Mouse (Mus musculus): ENCODE measurements around the gene Git1. TPM values are rescaled to one million over a fixed set of nuclear protein-coding genes. Genes with fewer than 3 reads are reported as not detected.

The Git1 gene
- polyA plus RNA-seq, 1 experiment = 99.0 TPM

DNA sequence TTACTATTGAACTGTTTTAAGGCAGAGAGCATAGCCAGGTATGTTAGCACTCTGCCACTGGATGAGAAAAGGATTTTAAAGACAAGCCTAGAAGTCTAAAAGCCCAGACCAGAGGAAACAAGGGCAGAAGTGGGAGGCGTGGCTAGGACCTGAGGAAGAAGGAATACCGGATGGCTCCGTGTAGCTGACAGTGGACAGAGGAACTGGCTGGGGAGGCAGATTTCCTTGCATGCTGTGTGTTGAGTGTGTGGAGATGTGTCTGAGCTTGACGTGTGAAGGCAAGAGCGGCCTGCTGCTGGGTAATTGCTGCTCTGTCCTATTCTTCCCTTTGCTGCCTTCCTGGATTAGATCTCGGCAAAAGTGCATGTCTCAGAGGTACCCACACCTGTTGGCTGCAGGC lies 9.1 kb downstream of the Git1 start:
- TF ChIP-seq CTCF (IDR thresholded peaks at IDR 0.05; ENCODE audit: borderline replicate concordance, control insufficient read depth, extremely low read depth, insufficient read depth, low read length, poor library complexity) = no peak
- TF ChIP-seq POLR2A (IDR thresholded peaks at IDR 0.05; ENCODE audit: control insufficient read depth, extremely low read depth, insufficient read depth, low read length, poor library complexity) = no peak
- Histone ChIP-seq H3K36me3 (ENCODE audit: control insufficient read depth, insufficient read depth, low read length) (peaks cover 28% of the 10 kb centered on the region), H3K27ac (ENCODE audit: control insufficient read depth, insufficient read depth, low read length) (no peak overlapping the region), H3K4me1 (replicated peaks; ENCODE audit: control insufficient read depth, insufficient read depth, low read length) (no peaks in the 10 kb centered on the region; the same call in none of the 2 replicates), H3K27me3 (ENCODE audit: control insufficient read depth, insufficient read depth, low read length) (no peaks in the 10 kb centered on the region), H3K4me3 (ENCODE audit: control insufficient read depth, insufficient read depth, low read length) (no peak overlapping the region)
- WGBS = 95% methylated on average over 6 of the region's 6 CpGs
- DNase-seq = no peak

DNA sequence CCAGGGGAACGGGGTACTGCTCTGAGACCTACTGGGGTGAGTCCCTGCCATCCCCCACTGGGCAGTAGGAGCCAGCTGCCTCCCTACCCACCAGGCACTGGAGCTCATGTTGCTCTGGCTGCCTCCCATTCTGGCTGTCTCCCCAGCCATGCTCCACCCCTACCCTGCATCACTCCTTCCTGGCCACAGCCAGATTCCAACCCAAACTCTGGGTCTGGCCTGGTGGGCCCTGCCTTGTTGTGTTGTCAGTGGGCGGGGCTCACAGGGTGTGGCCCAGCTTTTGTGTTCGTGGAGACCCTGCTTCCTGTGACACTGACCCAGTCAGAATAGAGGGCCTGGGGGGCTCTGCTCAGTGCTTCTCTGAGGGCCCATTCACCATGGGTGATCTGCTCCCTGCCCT lies 10.1 kb downstream of the Git1 start:
- Histone ChIP-seq H3K36me3 (ENCODE audit: control insufficient read depth, insufficient read depth, low read length) (peaks cover 28% of the 10 kb centered on the region), H3K27me3 (ENCODE audit: control insufficient read depth, insufficient read depth, low read length) (no peaks in the 10 kb centered on the region), H3K27ac (ENCODE audit: control insufficient read depth, insufficient read depth, low read length) (no peak overlapping the region), H3K4me1 (replicated peaks; ENCODE audit: control insufficient read depth, insufficient read depth, low read length) (peaks cover 4% of the 10 kb centered on the region), H3K4me3 (ENCODE audit: control insufficient read depth, insufficient read depth, low read length) (no peak overlapping the region)
- 91% methylated on average over 3 of the region's 3 CpGs for WGBS
- TF ChIP-seq POLR2A (IDR thresholded peaks at IDR 0.05; ENCODE audit: control insufficient read depth, extremely low read depth, insufficient read depth, low read length, poor library complexity) = no peak
- no peak for TF ChIP-seq CTCF (IDR thresholded peaks at IDR 0.05; ENCODE audit: borderline replicate concordance, control insufficient read depth, extremely low read depth, insufficient read depth, low read length, poor library complexity)
- no peak for DNase-seq

DNA sequence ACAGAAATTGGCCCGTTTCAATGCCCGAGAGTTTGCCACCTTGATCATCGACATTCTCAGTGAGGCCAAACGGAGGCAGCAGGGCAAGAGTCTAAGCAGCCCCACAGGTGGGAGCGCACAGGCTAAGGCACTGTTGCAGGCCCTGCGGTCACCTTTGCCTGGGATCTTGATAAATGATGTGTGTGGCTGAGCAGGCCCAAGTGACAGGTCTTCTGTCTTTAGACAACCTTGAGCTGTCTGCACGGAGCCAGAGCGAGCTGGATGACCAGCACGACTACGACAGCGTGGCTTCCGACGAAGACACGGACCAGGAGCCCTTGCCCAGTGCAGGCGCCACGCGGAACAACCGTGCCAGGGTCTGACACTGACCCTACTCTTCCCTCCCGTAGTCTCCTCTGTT lies 11.0 kb downstream of the Git1 start:
- no peak for DNase-seq
- WGBS = 98% methylated on average over 19 of the region's 19 CpGs
- TF ChIP-seq CTCF (IDR thresholded peaks at IDR 0.05; ENCODE audit: borderline replicate concordance, control insufficient read depth, extremely low read depth, insufficient read depth, low read length, poor library complexity) (no peak), POLR2A (IDR thresholded peaks at IDR 0.05; ENCODE audit: control insufficient read depth, extremely low read depth, insufficient read depth, low read length, poor library complexity) (no peak)
- H3K4me1 ChIP-seq (replicated peaks; ENCODE audit: control insufficient read depth, insufficient read depth, low read length) = peaks cover 6% of the 10 kb centered on the region
- peaks cover 28% of the 10 kb centered on the region for H3K36me3 ChIP-seq (ENCODE audit: control insufficient read depth, insufficient read depth, low read length)
- H3K27ac ChIP-seq (ENCODE audit: control insufficient read depth, insufficient read depth, low read length) = no peak overlapping the region
- no peaks in the 10 kb centered on the region for H3K27me3 ChIP-seq (ENCODE audit: control insufficient read depth, insufficient read depth, low read length)
- no peak overlapping the region for H3K4me3 ChIP-seq (ENCODE audit: control insufficient read depth, insufficient read depth, low read length)

DNA sequence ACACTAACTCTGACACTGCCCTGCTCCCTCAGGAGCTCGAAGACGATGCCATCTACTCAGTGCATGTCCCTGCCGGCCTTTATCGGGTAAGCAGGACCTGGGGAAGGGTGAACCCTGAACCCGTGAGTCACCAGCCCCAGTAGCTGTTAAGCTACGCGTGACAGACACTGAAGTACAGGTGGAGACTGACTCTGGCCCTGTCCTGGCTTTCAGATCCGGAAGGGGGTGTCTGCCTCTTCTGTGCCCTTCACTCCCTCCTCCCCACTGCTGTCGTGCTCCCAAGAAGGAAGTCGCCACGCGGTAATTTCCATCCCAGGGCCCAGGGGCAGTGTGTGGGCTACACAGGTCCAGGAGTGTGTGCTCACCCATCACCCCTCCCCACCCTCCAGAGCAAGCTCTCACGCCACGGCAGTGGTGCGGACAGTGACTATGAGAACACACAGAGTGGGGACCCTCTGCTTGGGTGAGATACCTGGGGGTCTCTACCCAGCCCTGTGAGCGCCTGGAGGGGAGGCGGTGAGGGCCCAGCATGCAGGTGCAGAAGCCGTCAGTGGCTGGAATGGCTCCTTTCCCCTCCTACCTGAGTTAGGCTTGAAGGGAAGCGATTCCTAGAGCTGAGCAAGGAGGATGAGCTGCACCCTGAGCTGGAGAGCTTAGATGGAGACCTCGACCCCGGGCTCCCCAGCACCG lies 12.1 kb downstream of the Git1 start:
- 95% methylated on average over 22 of the region's 22 CpGs for WGBS
- Histone ChIP-seq H3K4me1 (replicated peaks; ENCODE audit: control insufficient read depth, insufficient read depth, low read length) (peaks cover 6% of the 10 kb centered on the region), H3K27ac (ENCODE audit: control insufficient read depth, insufficient read depth, low read length) (no peak overlapping the region), H3K27me3 (ENCODE audit: control insufficient read depth, insufficient read depth, low read length) (no peaks in the 10 kb centered on the region), H3K36me3 (ENCODE audit: control insufficient read depth, insufficient read depth, low read length) (peaks cover 28% of the 10 kb centered on the region), H3K4me3 (ENCODE audit: control insufficient read depth, insufficient read depth, low read length) (no peak overlapping the region)
- DNase-seq = no peak
- no peak for TF ChIP-seq CTCF (IDR thresholded peaks at IDR 0.05; ENCODE audit: borderline replicate concordance, control insufficient read depth, extremely low read depth, insufficient read depth, low read length, poor library complexity)
- no peak for TF ChIP-seq POLR2A (IDR thresholded peaks at IDR 0.05; ENCODE audit: control insufficient read depth, extremely low read depth, insufficient read depth, low read length, poor library complexity)

DNA sequence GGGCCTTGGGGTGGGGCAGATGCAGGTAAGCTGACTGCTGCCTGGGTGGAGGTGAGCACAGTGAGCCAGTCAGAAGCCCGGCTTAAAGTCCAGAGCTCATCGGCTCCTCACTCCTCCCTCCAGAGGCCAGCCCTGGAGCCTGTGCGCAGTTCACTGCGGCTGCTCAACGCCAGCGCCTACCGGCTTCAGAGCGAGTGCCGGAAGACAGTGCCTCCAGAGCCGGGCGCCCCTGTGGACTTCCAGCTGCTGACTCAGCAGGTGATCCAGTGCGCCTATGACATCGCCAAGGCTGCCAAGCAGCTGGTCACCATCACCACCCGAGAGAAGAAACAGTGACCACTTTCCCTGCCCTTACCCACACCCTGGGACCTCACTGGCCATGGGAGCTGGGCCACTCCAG lies 12.9 kb downstream of the Git1 start:
- Histone ChIP-seq H3K36me3 (ENCODE audit: control insufficient read depth, insufficient read depth, low read length) (peaks cover 28% of the 10 kb centered on the region), H3K27me3 (ENCODE audit: control insufficient read depth, insufficient read depth, low read length) (no peaks in the 10 kb centered on the region), H3K4me1 (replicated peaks; ENCODE audit: control insufficient read depth, insufficient read depth, low read length) (peaks cover 6% of the 10 kb centered on the region), H3K27ac (ENCODE audit: control insufficient read depth, insufficient read depth, low read length) (no peak overlapping the region), H3K4me3 (ENCODE audit: control insufficient read depth, insufficient read depth, low read length) (no peak overlapping the region)
- 96% methylated on average over 14 of the region's 14 CpGs for WGBS
- no peak for TF ChIP-seq POLR2A (IDR thresholded peaks at IDR 0.05; ENCODE audit: control insufficient read depth, extremely low read depth, insufficient read depth, low read length, poor library complexity)
- TF ChIP-seq CTCF (IDR thresholded peaks at IDR 0.05; ENCODE audit: borderline replicate concordance, control insufficient read depth, extremely low read depth, insufficient read depth, low read length, poor library complexity) = no peak
- no peak for DNase-seq

DNA sequence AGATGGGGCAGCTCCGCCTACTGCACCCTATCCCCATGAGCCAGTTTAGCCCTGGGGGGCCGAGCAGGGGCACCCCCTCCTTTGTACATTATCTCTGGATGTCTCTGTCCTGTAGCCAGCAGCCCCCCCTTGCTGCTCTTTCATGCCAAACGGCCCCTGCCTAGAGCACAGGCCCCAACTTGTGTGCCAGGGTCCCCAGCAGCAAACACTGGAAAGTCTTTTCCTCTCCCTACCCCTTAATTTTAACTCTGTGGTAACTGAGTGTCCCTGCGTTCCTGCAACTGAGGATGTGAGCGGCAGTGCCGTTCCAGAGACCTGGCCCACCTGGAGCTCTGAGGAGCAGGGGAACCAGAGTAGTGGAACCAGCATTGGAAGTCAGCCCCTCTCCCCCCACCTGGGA lies 13.6 kb downstream of the Git1 start:
- Histone ChIP-seq H3K27me3 (ENCODE audit: control insufficient read depth, insufficient read depth, low read length) (no peaks in the 10 kb centered on the region), H3K36me3 (ENCODE audit: control insufficient read depth, insufficient read depth, low read length) (peaks cover 28% of the 10 kb centered on the region), H3K4me3 (ENCODE audit: control insufficient read depth, insufficient read depth, low read length) (no peak overlapping the region), H3K27ac (ENCODE audit: control insufficient read depth, insufficient read depth, low read length) (no peak overlapping the region), H3K4me1 (replicated peaks; ENCODE audit: control insufficient read depth, insufficient read depth, low read length) (peaks cover 6% of the 10 kb centered on the region)
- DNase-seq = no peak
- TF ChIP-seq POLR2A (IDR thresholded peaks at IDR 0.05; ENCODE audit: control insufficient read depth, extremely low read depth, insufficient read depth, low read length, poor library complexity) (no peak), CTCF (IDR thresholded peaks at IDR 0.05; ENCODE audit: borderline replicate concordance, control insufficient read depth, extremely low read depth, insufficient read depth, low read length, poor library complexity) (no peak)
- 94% methylated on average over 6 of the region's 6 CpGs for WGBS

DNA sequence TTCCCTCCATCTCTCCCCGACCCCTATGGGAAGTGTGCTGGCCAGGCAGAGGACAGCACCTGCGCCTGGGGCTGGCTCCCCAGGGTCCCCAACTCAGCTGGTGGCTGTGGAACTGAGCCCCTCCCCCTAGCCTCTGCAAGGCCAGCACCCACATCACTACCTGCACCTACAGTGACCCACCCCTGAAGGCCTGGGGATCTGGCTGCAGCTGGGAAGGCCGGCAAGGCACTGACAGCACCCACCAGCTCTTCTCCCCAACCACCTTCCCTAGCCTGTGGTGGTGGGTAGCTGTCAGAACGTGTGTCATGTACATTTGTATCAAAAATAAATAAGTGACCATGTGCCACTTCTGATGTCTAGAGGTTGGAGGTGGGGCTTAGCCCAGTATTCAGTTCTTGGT lies 14.1 kb downstream of the Git1 start:
- Histone ChIP-seq H3K27me3 (ENCODE audit: control insufficient read depth, insufficient read depth, low read length) (no peaks in the 10 kb centered on the region), H3K27ac (ENCODE audit: control insufficient read depth, insufficient read depth, low read length) (no peak overlapping the region), H3K4me1 (replicated peaks; ENCODE audit: control insufficient read depth, insufficient read depth, low read length) (peaks cover 7% of the 10 kb centered on the region), H3K36me3 (ENCODE audit: control insufficient read depth, insufficient read depth, low read length) (peaks cover 28% of the 10 kb centered on the region), H3K4me3 (ENCODE audit: control insufficient read depth, insufficient read depth, low read length) (no peak overlapping the region)
- TF ChIP-seq POLR2A (IDR thresholded peaks at IDR 0.05; ENCODE audit: control insufficient read depth, extremely low read depth, insufficient read depth, low read length, poor library complexity) (no peak), CTCF (IDR thresholded peaks at IDR 0.05; ENCODE audit: borderline replicate concordance, control insufficient read depth, extremely low read depth, insufficient read depth, low read length, poor library complexity) (no peak)
- WGBS = 71% methylated on average over 4 of the region's 4 CpGs
- DNase-seq = no peak

Measured in thymus, adult 2 months (tissue).